Mouse (Mus musculus) brain, adult 2 months (tissue): Measurements from ENCODE around the gene Cog5.

Source experiments
- DNase-seq: peaks from one replicate; pipeline ENCODE4 v3.0.0; 2011; ENCODE audit warnings: low read depth, low spot score

Cog5 gene

DNA sequence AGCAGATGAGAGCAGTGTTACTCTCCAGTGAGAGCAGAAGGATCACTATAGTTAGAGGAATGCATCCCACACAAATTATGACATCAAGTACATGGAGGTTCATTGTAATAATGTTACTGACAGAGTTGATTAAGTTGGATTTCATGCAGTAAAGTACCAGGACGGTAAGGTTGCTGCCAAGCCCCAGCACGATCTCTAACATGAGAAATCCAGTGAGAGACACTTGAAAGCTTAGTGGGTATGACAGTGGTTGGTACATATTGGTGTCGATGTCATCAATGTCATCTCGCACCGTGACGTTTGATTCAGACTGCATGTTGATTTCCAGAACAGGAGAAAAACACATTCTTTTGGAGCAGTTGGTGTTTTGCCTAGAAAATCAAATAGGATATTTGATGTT lies 55.0 kb downstream of the Cog5 start:
- peak; percentile 50 for DNase-seq

- DNase-seq: peak; percentile 77
These were observed 57.6 kb downstream of the Cog5 start for GRCm38 (mm10) chr12:31712233-31712632.

DNA sequence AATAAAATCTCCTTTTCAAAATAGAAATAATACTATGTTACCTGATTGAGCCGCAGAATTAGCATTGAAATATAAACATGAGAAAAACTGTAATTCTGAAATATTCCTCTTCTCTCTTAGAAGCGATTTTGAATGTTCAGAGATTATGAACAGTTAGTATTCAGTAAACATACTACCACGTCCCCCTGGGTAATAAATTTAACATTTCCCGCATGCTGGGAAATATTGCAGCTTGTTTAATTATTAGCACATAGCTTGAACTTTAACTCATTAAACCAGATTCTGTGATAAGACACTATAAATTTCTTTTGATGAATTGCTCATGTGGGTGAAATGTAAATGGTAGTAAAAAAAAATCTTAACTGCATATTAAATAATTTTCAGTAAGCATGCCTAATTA lies 58.1 kb downstream of the Cog5 start:
- no peak for DNase-seq

DNA sequence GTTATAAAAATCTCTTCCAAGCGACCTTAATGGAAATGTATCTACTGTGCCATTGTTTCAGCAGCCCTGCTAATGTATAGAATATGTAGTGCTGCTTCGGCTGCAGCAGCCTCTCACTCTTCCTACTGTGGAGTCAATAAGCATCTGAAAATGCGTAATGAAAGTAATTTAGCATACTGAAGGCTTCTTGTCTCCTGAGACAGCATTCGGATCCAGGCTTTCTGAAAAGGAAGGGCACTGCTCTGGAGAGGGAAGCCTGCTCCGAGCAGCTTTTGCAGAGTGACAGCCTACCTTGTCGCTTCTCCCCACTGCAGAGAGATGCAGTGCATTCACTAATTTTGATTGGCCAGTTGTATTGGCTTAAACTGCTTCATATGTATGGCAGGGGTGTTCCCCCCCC lies 58.9 kb downstream of the Cog5 start, which contains the start of gene Gpr22:
TSS of gene Gpr22 (minus strand) at position 348 of the 400 bp plus-strand sequence.
- DNase-seq: peak; percentile 97

GRCm38 (mm10) chr12:31714070-31714469 lies 59.4 kb downstream of the Cog5 start:
- DNase-seq: no peak

DNA sequence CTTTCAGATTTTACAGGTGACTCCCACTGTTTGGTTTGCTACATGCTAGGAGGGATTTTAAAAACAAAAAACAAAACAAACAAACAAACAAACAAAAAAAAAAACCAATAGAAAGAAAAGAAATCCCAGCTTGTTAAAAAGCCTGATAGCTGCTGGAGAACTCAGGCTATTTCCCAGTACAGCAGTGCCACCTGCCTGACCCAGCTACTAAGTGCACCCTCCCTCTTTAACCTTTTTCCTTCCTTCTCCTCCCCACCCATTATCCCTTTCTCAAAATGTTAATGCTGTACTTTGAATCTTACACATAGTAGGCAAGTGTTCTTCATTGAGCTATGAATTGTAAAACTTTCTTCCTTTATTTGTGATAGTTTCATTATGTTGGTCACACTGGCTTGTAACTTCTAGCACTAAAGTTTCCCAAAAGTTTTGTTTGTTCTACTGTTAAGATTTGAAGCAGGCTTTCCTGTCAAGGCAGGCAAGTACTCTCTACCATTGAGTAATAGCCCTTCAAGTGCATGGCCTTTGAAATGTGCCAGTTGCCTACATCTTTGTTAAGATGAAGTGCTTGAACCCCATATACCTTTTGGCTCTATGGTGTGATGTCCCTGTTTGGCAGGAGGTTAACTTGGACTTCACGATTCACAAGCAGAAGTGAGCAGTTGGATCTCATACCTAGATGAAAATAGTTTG lies 65.1 kb downstream of the Cog5 start:
- peak; percentile 62 for DNase-seq

GRCm38 (mm10) chr12:31724576-31724975 lies 69.9 kb downstream of the Cog5 start:
- no peak for DNase-seq

DNA sequence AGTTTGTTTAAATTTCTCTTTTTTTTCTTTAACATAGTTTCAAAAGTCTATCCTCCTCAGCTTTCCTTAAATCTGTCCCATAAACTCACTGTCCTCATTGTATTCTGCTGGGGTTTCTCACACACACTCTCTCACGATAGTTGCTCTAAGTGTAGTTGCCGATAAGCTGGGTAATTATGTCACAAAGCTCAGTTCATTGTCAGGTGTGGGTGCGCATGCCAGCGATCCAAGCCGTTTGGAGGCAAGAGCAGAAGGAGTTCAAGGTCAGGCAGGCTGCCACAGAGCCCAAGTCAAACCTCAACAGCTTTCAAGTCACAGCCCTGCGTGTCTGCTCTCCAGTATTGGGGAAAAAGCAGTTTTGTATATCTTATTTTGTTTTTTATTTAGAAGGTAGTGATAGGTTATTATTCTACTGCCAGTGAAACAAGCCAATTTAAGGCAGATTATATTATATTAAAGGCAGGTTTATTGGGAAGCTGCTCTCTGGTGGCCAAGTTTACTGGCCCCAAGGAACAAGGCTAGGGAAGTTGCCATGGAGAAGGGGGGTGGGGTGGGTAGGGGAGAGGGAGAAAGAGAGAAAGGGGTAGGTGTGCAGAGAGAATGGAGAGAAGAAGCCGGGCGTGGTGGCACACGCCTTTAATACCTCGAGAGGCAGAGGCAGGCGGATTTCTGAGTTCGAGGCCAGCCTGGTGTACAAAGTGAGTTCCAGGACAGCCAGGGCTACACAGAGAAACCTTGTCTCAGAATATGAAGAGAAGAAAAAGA lies 71.0 kb downstream of the Cog5 start:
- DNase-seq: no peak

- DNase-seq: no peak
These were observed 72.0 kb downstream of the Cog5 start for GRCm38 (mm10) chr12:31726707-31727106.

DNA sequence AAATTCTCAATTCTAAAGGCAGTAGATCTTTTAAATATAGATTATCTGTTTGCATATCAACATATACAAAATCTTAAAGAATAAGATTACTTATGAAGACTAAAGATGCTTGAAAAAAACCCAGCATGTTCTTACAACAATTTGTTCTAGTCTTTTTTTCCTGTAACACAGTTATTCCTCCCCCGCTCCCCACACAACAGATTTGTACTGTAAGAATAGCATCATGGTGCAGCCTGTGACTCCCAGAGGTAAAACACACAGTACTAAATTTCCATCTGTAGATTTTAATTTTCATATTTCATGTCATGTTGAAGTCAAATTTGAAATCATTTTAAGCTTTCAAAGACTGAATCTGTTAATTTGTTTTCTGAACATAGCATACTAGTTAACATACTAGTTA lies 75.5 kb downstream of the Cog5 start:
- peak; percentile 82 for DNase-seq

GRCm38 (mm10) chr12:31734616-31735015 lies 79.9 kb downstream of the Cog5 start:
- peak; percentile 73 for DNase-seq

GRCm38 (mm10) chr12:31747301-31747700 lies 92.6 kb downstream of the Cog5 start:
- no peak for DNase-seq

DNA sequence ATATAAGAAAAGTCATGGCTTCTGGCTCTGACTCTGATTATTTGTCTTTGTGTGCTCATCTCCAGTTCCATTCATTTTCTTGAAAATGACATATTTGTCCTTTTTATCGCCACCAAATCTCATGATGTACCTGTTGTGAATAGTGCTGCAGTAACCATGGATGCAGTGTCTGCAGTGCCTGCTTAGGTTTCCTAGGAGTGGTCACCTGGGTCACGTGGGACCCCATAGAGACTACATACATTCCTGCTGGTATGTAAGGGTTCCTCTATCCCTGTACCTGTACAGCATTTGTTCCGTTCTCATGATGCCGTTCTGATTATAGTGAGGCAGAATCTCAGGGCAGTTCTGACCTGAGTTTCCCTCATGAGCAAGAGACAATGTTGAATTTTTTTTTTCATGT lies 95.2 kb downstream of the Cog5 start:
- no peak for DNase-seq

- peak; percentile 47 for DNase-seq
These were observed 99.8 kb downstream of the Cog5 start for GRCm38 (mm10) chr12:31754465-31754864.

GRCm38 (mm10) chr12:31755885-31756755 lies 101.5 kb downstream of the Cog5 start:
- DNase-seq: peak; percentile 81

GRCm38 (mm10) chr12:31773612-31774011 lies 118.9 kb downstream of the Cog5 start:
- DNase-seq: peak; percentile 75

DNA sequence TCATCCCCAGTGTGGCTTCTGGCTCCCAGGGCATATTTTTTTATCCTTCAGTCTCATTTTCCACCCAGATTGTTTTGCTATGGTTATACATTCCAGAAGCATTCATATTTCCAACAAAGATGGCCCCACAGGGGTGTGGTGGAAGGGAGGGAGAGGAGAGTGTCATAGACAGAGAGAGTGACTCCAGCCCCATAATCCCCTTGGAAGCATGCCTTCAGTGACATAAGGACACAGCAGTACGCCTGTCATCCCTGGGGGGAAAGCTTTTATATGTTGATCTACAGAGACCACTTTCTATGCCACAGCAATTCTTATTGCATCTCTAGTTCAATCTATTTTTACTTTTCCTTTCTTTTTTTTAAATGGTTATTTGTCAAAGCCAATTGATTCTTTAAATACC lies 129.6 kb downstream of the Cog5 start:
- peak; percentile 45 for DNase-seq

DNA sequence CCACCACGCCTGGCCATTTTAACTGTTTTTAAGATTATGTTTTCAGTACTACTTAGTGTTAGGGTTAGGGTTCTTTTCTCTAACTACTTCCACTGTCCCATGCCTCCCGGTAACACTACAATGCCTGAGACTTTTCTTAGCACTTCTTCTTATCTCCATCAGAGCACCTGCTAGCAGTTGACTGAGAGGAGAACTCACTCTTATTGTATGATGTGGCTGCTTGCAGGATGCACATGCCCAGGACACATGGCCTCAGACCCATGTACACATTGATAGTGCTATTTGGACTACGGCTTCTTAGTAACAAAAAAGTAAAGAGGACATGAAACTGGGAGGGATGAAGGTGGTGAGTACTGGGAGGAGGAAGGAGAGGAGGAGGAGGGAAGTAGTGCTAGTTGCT lies 133.9 kb downstream of the Cog5 start:
- DNase-seq: no peak

DNA sequence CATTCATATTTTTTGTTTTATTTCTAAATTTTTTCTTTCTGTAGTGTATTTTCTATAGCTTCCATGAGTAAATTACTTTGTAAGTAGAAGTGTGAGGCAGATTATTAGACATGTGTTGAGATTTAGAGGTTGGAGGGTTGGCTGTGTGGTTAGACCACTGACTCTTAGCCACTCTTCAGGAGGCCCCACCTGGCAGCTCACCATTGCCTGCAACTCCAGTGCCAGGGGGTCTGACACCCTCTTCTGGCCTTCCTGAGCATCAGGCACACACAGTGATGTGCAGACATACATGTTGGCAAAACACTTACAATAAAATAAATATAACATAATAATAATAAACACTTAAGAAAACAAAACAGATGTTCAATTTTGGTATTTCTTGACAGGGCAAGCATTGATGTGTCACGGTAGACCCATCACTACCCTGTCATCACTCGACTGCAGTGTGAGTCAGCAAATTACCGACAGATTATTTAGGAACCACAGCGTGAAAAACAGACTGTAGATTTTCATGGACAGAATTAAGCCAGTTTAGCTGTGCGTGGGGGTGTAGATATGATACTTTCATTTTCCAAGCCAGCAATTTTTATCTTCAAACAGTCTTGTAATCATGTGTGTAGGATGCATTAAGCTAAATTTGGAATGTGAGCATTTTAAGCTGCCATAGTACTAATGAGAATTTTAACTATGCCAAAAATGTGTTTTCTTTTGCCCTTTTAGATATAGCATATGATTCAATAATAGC lies 151.9 kb downstream of the Cog5 start:
- DNase-seq: peak; percentile 61

DNA sequence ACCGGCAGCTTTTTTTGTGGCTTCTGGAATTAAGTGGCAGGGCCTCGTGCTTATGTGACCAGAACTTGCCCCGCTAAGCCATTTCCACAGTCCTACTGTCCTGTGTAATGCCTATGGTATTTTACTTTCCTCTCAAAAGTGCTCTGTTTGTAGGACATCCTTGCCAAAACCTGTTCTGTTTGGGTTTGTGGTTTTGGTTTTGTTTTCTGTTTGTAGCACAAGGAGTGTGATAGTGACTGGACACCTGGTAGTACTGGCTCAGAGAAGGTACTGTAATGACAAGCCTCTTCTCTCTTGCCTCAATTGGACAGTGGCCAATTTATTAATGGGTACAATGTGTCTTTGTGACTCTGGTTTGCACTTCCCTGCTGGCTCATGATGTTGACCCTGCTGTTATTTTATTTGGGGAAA lies 163.4 kb downstream of the Cog5 start:
- peak; percentile 94 for DNase-seq

GRCm38 (mm10) chr12:31819096-31819495 lies 164.4 kb downstream of the Cog5 start:
- peak; percentile 36 for DNase-seq
